Mouse (Mus musculus): ENCODE measurements around the gene 6030445D17Rik.

6030445D17Rik gene

DNA sequence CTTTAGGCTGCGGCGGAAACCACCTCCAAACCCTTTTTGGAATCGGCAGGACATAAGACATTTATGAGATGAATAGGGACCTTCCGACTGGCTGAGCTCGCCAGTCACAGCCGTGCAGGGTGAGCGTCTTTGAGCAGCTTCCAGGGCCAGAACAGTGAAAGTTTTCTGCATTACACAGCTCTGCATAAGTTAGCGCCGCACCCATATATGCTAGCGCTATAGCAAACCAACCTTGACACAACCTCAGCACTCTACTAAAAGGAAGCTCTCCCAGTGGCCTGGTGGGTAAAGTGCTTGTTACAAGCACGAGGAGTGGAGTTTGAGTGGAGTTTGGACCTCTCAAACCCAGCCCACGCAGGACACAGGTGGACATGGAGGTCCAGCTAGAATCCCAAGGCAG lies 2.8 kb upstream of the 6030445D17Rik start:
- no peak for DNase-seq (ENCODE audit: low spot score)

DNA sequence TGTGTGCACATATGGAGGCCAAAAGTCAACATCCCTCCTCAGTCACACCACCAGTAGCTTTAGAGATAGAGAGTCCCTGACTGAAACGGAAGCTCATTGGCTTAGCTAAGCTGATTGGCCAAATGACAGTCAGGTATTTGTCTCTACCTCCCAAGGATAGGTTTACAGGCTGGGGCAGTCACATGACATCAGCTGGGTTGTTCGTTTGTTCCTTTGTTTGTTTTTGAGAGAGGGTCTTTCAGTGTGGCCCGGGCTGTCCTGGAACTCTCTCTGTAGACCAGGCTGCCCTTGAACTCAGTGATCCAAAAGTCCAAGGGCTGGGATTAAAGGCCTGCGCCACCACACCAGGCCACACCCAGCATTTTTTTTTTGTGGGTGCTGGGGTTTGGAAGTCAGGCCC lies 844 bp upstream of the 6030445D17Rik start:
- DNase-seq (ENCODE audit: low spot score): no peak

DNA sequence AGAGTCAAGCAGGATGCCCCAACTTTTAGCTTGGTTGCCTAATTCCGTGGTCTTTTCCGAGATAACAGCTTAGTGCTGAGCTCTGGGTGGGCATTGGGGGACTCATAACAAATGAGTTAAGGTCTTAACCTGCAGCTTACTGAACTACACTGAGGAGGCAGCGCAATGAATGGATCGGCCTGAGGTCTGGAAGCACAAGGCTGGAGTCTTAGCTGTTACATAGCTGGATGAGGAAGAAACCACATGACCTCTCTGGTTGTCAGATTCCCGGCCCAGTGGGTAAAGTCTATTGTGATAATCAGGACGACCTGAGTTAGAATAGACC lies 327 bp upstream of the 6030445D17Rik start:
- DNase-seq (ENCODE audit: low spot score): no peak

GRCm38 (mm10) chr4:136462839-136463178 lies 759 bp downstream of the 6030445D17Rik start:
- DNase-seq (ENCODE audit: low spot score): peak; percentile 47

- DNase-seq (ENCODE audit: low spot score): no peak
Observed at GRCm38 (mm10) chr4:136463436-136463835, 1.4 kb downstream of the 6030445D17Rik start.

DNA sequence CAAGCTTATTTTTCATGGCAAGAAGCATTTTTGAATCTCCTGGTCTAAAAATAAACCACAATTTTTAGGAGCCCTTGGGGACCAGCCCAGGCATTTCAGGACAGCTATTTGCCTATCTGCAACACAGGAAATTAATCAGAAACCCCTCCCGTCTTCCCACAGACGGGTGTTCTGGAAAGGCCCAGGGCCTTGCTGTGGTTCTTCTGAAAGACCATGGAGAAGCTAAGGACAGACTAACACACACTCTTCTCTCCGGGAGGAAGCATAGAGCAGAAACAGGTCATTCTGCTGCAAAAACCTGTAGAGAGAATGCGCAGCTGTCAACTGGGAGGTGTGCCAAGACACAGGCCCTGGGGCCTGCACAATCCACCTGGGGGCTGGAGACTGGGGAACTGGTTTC lies 4.2 kb downstream of the 6030445D17Rik start:
- no peak for DNase-seq (ENCODE audit: low spot score)

DNA sequence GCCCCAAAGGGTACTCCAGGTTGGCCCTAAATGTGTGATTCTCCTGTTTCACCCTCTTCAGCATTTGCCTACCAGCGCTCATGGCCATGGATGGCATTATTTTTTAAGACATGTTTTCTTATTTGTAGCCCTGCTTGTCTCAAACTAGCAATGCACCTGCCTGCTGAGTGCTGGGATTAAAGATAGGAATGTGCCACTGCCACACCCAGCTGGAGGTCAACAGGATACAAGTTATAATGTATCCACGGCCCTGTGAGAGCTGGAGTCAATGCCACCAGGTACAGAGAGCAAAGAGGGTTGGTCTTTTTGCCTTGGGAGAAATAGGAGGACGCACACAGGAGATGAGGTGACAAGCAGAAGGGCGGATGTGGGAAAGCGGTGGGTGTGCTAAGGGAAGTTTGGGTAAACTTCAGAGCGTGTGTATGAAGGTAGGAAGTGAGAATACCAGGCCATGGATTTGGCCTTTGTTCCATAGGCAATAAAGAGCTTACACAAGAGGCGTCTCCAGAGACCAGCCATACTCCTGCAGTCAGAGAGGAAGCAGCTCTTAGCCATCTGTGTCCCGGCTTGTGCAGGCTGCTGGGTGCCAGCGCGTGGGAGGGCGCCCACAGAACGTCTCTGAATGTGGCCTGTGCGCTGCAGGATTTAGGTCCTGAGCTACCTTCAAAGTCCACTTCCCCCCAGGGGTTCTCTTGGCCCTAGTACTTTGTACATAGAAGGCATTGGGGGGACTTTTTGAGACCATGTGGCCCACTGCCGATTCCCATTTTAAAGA lies 6.7 kb downstream of the 6030445D17Rik start:
- DNase-seq (ENCODE audit: low spot score): peak; percentile 42

GRCm38 (mm10) chr4:136469371-136469903 lies 7.4 kb downstream of the 6030445D17Rik start, which contains the start of gene Luzp1:
Gene Luzp1 (plus strand): TSS chr4:136469761.
- peak; percentile 91 for DNase-seq (ENCODE audit: low spot score)

GRCm38 (mm10) chr4:136469941-136470346 lies 7.9 kb downstream of the 6030445D17Rik start:
- peak; percentile 62 for DNase-seq (ENCODE audit: low spot score)

- DNase-seq (ENCODE audit: low spot score): peak; percentile 40
Observed at GRCm38 (mm10) chr4:136470347-136471071, 8.5 kb downstream of the 6030445D17Rik start.

- no peak for DNase-seq (ENCODE audit: low spot score)
Observed at GRCm38 (mm10) chr4:136476692-136477091, 14.6 kb downstream of the 6030445D17Rik start.

DNA sequence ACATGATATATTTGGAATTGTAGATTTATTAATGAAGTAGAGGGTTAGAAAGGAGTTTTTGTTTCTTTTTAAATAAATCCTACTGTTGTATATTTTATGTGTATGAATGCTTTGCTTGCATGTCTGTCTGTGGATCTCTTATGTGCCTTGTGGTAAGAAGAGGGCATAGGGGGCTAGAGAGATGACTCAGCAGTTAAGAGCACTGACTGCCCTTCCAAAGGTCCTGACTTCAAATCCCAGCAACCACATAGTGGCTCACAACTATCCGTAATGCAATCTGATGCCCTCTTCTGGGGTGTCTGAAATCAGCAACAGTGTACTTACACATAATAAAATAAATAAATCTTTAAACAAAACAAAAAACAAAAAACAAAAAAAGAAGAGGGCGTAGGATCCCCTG lies 24.5 kb downstream of the 6030445D17Rik start:
- no peak for DNase-seq (ENCODE audit: low spot score)

DNA sequence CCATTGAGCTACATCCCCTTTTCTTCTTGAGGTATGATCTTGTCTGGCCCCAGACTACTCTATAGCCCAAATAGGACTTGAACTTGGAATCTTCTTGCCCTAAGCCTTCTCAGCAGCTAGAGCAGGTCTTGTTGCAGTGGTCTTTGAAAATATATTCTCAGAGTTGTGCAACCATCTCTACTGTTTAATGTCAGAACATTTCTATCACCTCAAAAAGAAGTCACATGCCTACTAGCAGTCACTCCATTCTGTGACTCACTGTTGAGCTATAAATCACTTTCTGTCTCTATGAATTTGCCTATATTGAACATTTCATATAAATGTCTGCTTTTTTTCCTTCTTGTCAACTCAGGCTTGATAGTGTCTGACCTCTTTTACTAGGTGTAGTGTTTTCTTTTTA lies 33.9 kb downstream of the 6030445D17Rik start:
- no peak for DNase-seq (ENCODE audit: low spot score)

GRCm38 (mm10) chr4:136505426-136506215 lies 43.6 kb downstream of the 6030445D17Rik start:
- peak; percentile 41 for DNase-seq (ENCODE audit: low spot score)

GRCm38 (mm10) chr4:136509857-136510256 lies 47.8 kb downstream of the 6030445D17Rik start:
- no peak for DNase-seq (ENCODE audit: low spot score)

DNA sequence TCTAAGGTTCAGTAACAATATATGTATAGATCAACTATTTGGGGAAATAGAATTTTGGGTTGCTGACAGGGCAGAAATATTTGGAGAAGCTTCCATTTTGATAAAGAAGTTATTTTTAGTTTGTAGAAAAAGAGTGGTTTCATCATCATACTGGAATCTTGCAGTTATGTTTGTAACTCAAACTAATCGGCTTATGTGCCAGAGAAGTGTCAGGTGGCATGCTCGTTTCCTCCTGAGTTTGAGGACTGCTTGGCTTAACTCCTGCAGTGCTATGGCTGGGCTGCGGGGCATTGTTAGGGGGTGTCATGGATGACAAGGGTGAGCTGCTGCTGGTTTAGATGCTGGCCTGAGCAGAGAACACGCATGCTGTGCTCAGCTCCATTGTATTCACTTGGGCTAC lies 49.7 kb downstream of the 6030445D17Rik start:
- DNase-seq (ENCODE audit: low spot score): peak; percentile 63

DNA sequence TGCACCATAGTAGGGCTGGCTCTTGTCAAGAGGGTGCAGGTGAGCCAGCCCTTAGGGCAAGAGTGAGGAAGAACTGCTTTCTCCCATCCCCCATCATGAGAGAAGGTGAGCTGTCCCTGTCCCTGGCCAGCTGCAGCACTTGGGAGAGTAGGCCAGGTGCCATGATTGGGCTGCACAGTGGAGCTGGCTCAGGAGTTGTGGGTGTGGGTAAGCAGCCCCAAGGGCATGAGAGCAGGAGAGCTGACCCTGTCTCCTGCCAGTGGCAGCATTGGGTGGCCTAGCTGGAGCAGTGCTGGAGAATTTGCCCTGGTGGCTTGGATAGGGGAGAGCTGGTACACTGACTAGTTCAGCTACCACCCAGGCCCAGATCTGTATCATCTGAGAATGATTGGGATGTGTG lies 50.9 kb downstream of the 6030445D17Rik start:
- no peak for DNase-seq (ENCODE audit: low spot score)
